Mouse (Mus musculus): ENCODE results near the gene Gm10521.

- TF ChIP-seq CHD2 (IDR thresholded peaks at IDR 0.05; ENCODE audit: low read depth, low read length) (no peak), HCFC1 (IDR thresholded peaks at IDR 0.05; ENCODE audit: borderline replicate concordance, insufficient read depth, low read length) (no peak), ZNF384 (IDR thresholded peaks at IDR 0.05; ENCODE audit: low read depth, low read length) (peak; percentile 46; the same call in 1 of the 2 replicates), MAFK (IDR thresholded peaks at IDR 0.05; ENCODE audit: insufficient read depth, low read depth, low read length) (no peak), ZC3H11A (IDR thresholded peaks at IDR 0.05; ENCODE audit: borderline replicate concordance, low read depth, low read length) (no peak)
Measured at GRCm38 (mm10) chr1:171946447-171946995, 51.1 kb downstream of the Gm10521 start.

Measured in ES-E14 (cell line).